Mouse (Mus musculus) hindbrain, embryonic 16.5 days (tissue): Measurements from ENCODE around the gene Galntl6. TPM values are rescaled to one million over a fixed set of nuclear protein-coding genes. Genes with fewer than 3 reads are reported as not detected.

Experiments
- ATAC-seq: fragments of 200-750 bp; cut with Nextera tagmentation; 2 replicates; pipeline ENCODE4 v1.8.0; 2017; ENCODE audit warnings: moderate TSS enrichment, moderate library complexity
- H3K27ac ChIP-seq: fragments of 300-500 bp; sonication (generic); 2 replicates; pipeline ENCODE4 v1.5.1; 2014; ENCODE audit warnings: low read depth, mild to moderate bottlenecking, control low read depth, low read length, moderate library complexity
- H3K27me3 ChIP-seq: fragments of 300-500 bp; sonication (generic); replicated peaks from 2 replicates; pipeline ENCODE4 v1.6.1; 2014; ENCODE audit warnings: low read length; ENCODE audit not compliant: control insufficient read depth, insufficient read depth
- H3K36me3 ChIP-seq: fragments of 300-500 bp; sonication (generic); 2 replicates; pipeline ENCODE4 v1.6.1; 2014; ENCODE audit warnings: mild to moderate bottlenecking, low read length, moderate library complexity, mixed read lengths; ENCODE audit not compliant: control insufficient read depth, insufficient read depth
- H3K4me1 ChIP-seq: fragments of 300-500 bp; sonication (generic); 2 replicates; pipeline ENCODE4 v1.6.1; 2014; ENCODE audit warnings: low read depth, low read length; ENCODE audit not compliant: control insufficient read depth, insufficient read depth
- H3K4me2 ChIP-seq: fragments of 300-500 bp; sonication (generic); 2 replicates; pipeline ENCODE4 v1.6.1; 2014; ENCODE audit warnings: mild to moderate bottlenecking, low read length, control low read depth, moderate library complexity
- H3K4me3 ChIP-seq: fragments of 300-500 bp; sonication (generic); 2 replicates; pipeline ENCODE4 v1.5.1; 2014; ENCODE audit warnings: mild to moderate bottlenecking, low read length, control low read depth, moderate library complexity
- H3K9ac ChIP-seq: fragments of 300-500 bp; sonication (generic); 2 replicates; pipeline ENCODE4 v1.6.1; 2014; ENCODE audit warnings: low read depth, mild to moderate bottlenecking, control low read depth, low read length, moderate library complexity
- H3K9me3 ChIP-seq: fragments of 300-500 bp; sonication (generic); 2 replicates; pipeline ENCODE4 v1.6.1; 2014; ENCODE audit warnings: mild to moderate bottlenecking, low read length, moderate library complexity; ENCODE audit not compliant: control insufficient read depth
- WGBS: fragments of 180-500 bp; shearing (Covaris S2); extraction: QIAGEN DNeasy Blood & Tissue Kit; methylation state at CpG from one replicate; pipeline ENCODE4 v1.1.7; 2014; 5-methylcytosine and 5-hydroxymethylcytosine counted together
- polyA plus RNA-seq: library from polyadenylated mRNA; unstranded; fragments of >200 nt; fragmentation: Nextera tagmentation; extraction: Ambion mirVana; gene quantifications from 2 replicates; pipeline ENCODE4 v1.2.1, GENCODE M21; 2015

Galntl6 gene
- polyA plus RNA-seq, 1 experiment from 2014 or later = 18.6 TPM

GRCm38 (mm10) chr8:58396500-58396899 is 515.9 kb downstream of the Galntl6 start:
- Histone ChIP-seq H3K27me3 (no peaks in the 10 kb centered on the region), H3K4me1 (no peaks in the 10 kb centered on the region), H3K4me3 (no peak overlapping the region), H3K36me3 (no peaks in the 10 kb centered on the region), H3K9me3 (no peaks in the 10 kb centered on the region), H3K4me2 (no peak overlapping the region), H3K9ac (no peak overlapping the region), H3K27ac (no peak overlapping the region)
- WGBS = 53% methylated on average over 3 of the region's 3 CpGs
- no peak for ATAC-seq

DNA sequence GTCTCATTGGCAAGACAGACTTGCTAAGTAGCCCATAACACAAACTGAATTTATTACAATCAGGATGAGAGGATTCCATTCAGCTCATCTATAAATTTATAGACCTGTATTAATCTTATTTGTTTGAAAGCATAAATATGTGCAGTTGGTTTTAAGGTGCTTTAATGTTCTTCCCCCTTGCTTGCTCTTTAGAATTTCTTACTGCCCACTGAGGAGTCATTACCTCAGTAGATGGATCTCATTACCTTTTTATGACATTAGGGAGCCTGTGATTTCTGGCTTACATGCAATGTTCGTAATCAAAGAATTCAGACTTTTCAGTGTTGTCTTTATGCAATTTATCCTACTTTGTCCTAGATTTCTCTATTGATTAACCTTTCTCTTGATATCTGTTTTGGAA is 516.6 kb downstream of the Galntl6 start:
- H3K4me2 ChIP-seq = no peak overlapping the region
- H3K4me3 ChIP-seq = no peak overlapping the region
- no peaks in the 10 kb centered on the region for H3K27me3 ChIP-seq
- H3K9ac ChIP-seq = no peak overlapping the region
- no peaks in the 10 kb centered on the region for H3K36me3 ChIP-seq
- 66% methylated on average over 1 of the region's 1 CpGs for WGBS
- no peaks in the 10 kb centered on the region for H3K4me1 ChIP-seq
- H3K9me3 ChIP-seq = no peaks in the 10 kb centered on the region
- no peak overlapping the region for H3K27ac ChIP-seq
- no peak for ATAC-seq

GRCm38 (mm10) chr8:58372389-58372788 is 540.1 kb downstream of the Galntl6 start:
- H3K27ac ChIP-seq = no peak overlapping the region
- ATAC-seq = peak; percentile 85
- no peaks in the 10 kb centered on the region for H3K4me1 ChIP-seq
- H3K36me3 ChIP-seq = no peaks in the 10 kb centered on the region
- no peak overlapping the region for H3K4me2 ChIP-seq
- no peaks in the 10 kb centered on the region for H3K27me3 ChIP-seq
- WGBS = 56% methylated on average over 2 of the region's 2 CpGs
- no peaks in the 10 kb centered on the region for H3K9me3 ChIP-seq
- no peak overlapping the region for H3K9ac ChIP-seq
- no peak overlapping the region for H3K4me3 ChIP-seq

DNA sequence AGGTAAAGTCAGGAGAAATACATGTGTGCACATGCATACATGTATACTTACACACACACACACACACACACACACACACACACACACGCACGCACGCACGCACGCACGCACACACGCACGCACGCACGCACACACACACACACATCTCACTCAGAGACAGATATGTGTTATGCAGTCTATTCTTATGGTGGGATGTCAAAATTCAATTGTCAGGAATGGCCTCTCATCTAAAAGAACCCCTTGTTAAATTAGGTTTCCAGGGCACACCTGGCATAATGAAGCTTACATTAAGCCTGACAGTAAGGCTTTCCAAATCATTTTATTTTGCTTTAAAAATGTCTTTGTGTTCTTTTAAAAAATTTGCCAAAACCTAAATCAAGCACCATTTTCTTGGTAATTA is 540.5 kb downstream of the Galntl6 start:
- no peak overlapping the region for H3K27ac ChIP-seq
- H3K27me3 ChIP-seq = no peaks in the 10 kb centered on the region
- H3K4me2 ChIP-seq = no peak overlapping the region
- 52% methylated on average over 10 of the region's 10 CpGs for WGBS
- H3K36me3 ChIP-seq = no peaks in the 10 kb centered on the region
- H3K4me3 ChIP-seq = no peak overlapping the region
- H3K9me3 ChIP-seq = no peaks in the 10 kb centered on the region
- no peaks in the 10 kb centered on the region for H3K4me1 ChIP-seq
- H3K9ac ChIP-seq = no peak overlapping the region
- ATAC-seq = 0 out of 2 replicates have a peak, but pooled peaks have one; percentile 11

GRCm38 (mm10) chr8:58331151-58331550 is 581.3 kb downstream of the Galntl6 start:
- no peaks in the 10 kb centered on the region for H3K4me1 ChIP-seq
- no peaks in the 10 kb centered on the region for H3K27me3 ChIP-seq
- no peak overlapping the region for H3K4me3 ChIP-seq
- H3K27ac ChIP-seq = no peak overlapping the region
- H3K9me3 ChIP-seq = no peaks in the 10 kb centered on the region
- no peak overlapping the region for H3K4me2 ChIP-seq
- no peak overlapping the region for H3K9ac ChIP-seq
- 81% methylated on average over 1 of the region's 1 CpGs for WGBS
- H3K36me3 ChIP-seq = no peaks in the 10 kb centered on the region
- no peak for ATAC-seq

- Histone ChIP-seq H3K4me3 (no peak overlapping the region), H3K4me1 (no peaks in the 10 kb centered on the region), H3K4me2 (no peak overlapping the region), H3K9me3 (no peaks in the 10 kb centered on the region), H3K27ac (no peak overlapping the region), H3K27me3 (no peaks in the 10 kb centered on the region), H3K36me3 (no peaks in the 10 kb centered on the region), H3K9ac (no peak overlapping the region)
- no peak for ATAC-seq
- 95% methylated on average over 2 of the region's 2 CpGs for WGBS
These were observed 599.0 kb downstream of the Galntl6 start for GRCm38 (mm10) chr8:58313482-58313881.

DNA sequence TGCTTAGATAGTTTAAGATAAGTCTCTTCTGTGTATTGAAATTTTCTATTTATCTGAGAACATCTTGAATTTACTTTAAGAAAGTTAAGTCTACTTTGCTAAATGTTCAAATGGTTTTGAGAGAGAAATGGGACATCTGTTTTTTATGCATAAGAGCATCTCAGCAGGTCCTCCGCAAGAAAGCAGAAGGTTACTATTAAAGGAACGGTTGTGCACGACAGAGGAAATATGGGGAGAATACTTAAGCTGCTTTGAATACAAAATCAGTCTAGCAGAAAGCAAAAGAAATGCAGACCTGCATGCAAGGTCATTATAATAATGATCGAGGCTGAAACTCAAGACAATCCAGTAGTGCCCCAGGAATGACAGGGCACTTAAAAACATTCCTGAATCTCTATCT is 621.0 kb downstream of the Galntl6 start:
- WGBS = 48% methylated on average over 4 of the region's 4 CpGs

GRCm38 (mm10) chr8:58290080-58290479 is 622.4 kb downstream of the Galntl6 start:
- H3K9ac ChIP-seq = no peak overlapping the region
- no peak overlapping the region for H3K27ac ChIP-seq
- H3K36me3 ChIP-seq = no peaks in the 10 kb centered on the region
- H3K9me3 ChIP-seq = no peaks in the 10 kb centered on the region
- H3K4me1 ChIP-seq = no peaks in the 10 kb centered on the region; the same call in 1 of the 2 replicates
- H3K4me3 ChIP-seq = no peak overlapping the region
- no peaks in the 10 kb centered on the region for H3K27me3 ChIP-seq
- H3K4me2 ChIP-seq = no peak overlapping the region
- peak; percentile 71; the same call in 1 of the 2 replicates for ATAC-seq

More for the DNA sequence above, 621.0 kb downstream of the Galntl6 start:
- Histone ChIP-seq H3K4me2 (no peak overlapping the region), H3K27me3 (no peaks in the 10 kb centered on the region), H3K9me3 (no peaks in the 10 kb centered on the region), H3K36me3 (no peaks in the 10 kb centered on the region), H3K27ac (no peak overlapping the region), H3K9ac (no peak overlapping the region), H3K4me1 (no peaks in the 10 kb centered on the region; the same call in 1 of the 2 replicates), H3K4me3 (no peak overlapping the region)
- ATAC-seq = no peak

DNA sequence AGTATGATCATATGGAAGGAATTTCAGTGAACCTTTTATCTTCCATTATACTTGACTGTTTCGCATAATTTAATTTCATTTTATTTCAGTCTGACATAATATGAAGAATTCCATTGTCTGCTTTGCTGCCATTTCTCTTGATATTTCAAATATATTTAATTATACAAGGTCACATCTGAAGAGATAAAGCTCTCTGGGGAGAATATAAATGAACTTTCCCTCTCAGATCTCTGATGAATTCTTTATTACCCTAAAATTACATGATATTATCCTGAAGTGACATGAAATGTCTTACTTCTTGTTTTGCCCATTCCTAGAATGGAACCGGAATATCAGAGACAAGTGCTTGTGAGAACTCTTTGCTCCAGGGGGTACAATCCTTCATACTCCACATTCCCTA is 647.0 kb downstream of the Galntl6 start:
- Histone ChIP-seq H3K4me1 (no peaks in the 10 kb centered on the region), H3K27me3 (no peaks in the 10 kb centered on the region), H3K9me3 (no peaks in the 10 kb centered on the region), H3K9ac (no peak overlapping the region), H3K36me3 (no peaks in the 10 kb centered on the region), H3K4me3 (no peak overlapping the region), H3K27ac (no peak overlapping the region), H3K4me2 (no peak overlapping the region)
- no peak for ATAC-seq
- 71% methylated on average over 2 of the region's 2 CpGs for WGBS
